Mouse (Mus musculus) kidney, postnatal 0 days (tissue): ENCODE results near the gene Slc25a23. TPM values are rescaled to one million over a fixed set of nuclear protein-coding genes. Genes with fewer than 3 reads are reported as not detected.

Experiments
- ATAC-seq: fragments of 200-750 bp; cut with Nextera tagmentation; replicated peaks from 2 replicates; pipeline ENCODE4 v1.8.0; 2017; ENCODE audit warnings: low read depth, moderate number of reproducible peaks, moderate TSS enrichment, moderate library complexity; ENCODE audit not compliant: low FRiP score
- DNase-seq: peaks from one replicate; pipeline ENCODE4 v3.0.0-alpha.2; 2016; ENCODE audit warnings: low spot score
- H3K27ac ChIP-seq: fragments of 300-500 bp; sonication (generic); 2 replicates; pipeline ENCODE4 v1.5.1; 2014; ENCODE audit warnings: mild to moderate bottlenecking
- H3K27me3 ChIP-seq: fragments of 300-500 bp; sonication (generic); 2 replicates; pipeline ENCODE4 v1.6.1; 2014; ENCODE audit warnings: low read length, mixed read lengths; ENCODE audit not compliant: insufficient read depth
- H3K36me3 ChIP-seq: fragments of 300-500 bp; sonication (generic); 2 replicates; pipeline ENCODE4 v1.6.1; 2014; ENCODE audit warnings: low read length, mixed read lengths; ENCODE audit not compliant: insufficient read depth
- H3K4me1 ChIP-seq: fragments of 300-500 bp; sonication (generic); replicated peaks from 2 replicates; pipeline ENCODE4 v1.6.1; 2014; ENCODE audit warnings: antibody characterized with exemption, low read length, mixed read lengths; ENCODE audit not compliant: insufficient read depth
- H3K4me2 ChIP-seq: fragments of 300-500 bp; sonication (generic); 2 replicates; pipeline ENCODE4 v1.6.1; 2014; ENCODE audit warnings: mild to moderate bottlenecking, low read length, moderate library complexity, mixed read lengths
- H3K4me3 ChIP-seq: fragments of 300-500 bp; sonication (generic); replicated peaks from 2 replicates; pipeline ENCODE4 v1.5.1; 2014; ENCODE audit warnings: low read depth, low read length
- H3K9ac ChIP-seq: fragments of 300-500 bp; sonication (generic); 2 replicates; pipeline ENCODE4 v1.6.1; 2014; ENCODE audit warnings: low read depth, low read length
- H3K9me3 ChIP-seq: fragments of 300-500 bp; sonication (generic); replicated peaks from 2 replicates; pipeline ENCODE4 v1.6.1; 2016; ENCODE audit warnings: low read length, inconsistent platforms, mixed read lengths
- CTCF ChIP-seq: IDR thresholded peaks from 2 replicates; pipeline ENCODE4 v1.5.1; 2016; ENCODE audit warnings: antibody characterized with exemption, low read depth, mild to moderate bottlenecking, moderate library complexity
- WGBS: fragments of 180-500 bp; shearing (Covaris S2); extraction: QIAGEN DNeasy Blood & Tissue Kit; methylation state at CpG from one replicate; pipeline ENCODE4 v1.1.7; 2014; 5-methylcytosine and 5-hydroxymethylcytosine counted together
- polyA plus RNA-seq: library from polyadenylated mRNA; unstranded; fragments of >200 nt; fragmentation: Nextera tagmentation; extraction: Ambion mirVana; gene quantifications from 2 replicates; pipeline ENCODE4 v1.2.1, GENCODE M21; 2015

The Slc25a23 gene
- polyA plus RNA-seq, 1 experiment from 2014 or later = 10.7 TPM

- Histone ChIP-seq H3K4me1 (peaks cover 10% of the 10 kb centered on the region; the same call in 1 of the 2 replicates), H3K9me3 (no peaks in the 10 kb centered on the region), H3K27ac (peak within 1 kb of the TSS; percentile 91), H3K9ac (peak within 1 kb of the TSS; percentile 78), H3K36me3 (peaks cover 18% of the 10 kb centered on the region), H3K27me3 (no peaks in the 10 kb centered on the region), H3K4me2 (peak within 1 kb of the TSS; percentile 91), H3K4me3 (peak within 1 kb of the TSS; percentile 59)
- DNase-seq (peak; percentile 98), ATAC-seq (peak; percentile 91)
- under 1% methylated on average over 51 of the region's 51 CpGs for WGBS
- TF ChIP-seq CTCF = peak; percentile 11; the same call in 1 of the 2 replicates
These were observed 48.2 kb downstream of the Slc25a23 start, which contains the start of the genes Gtf2f1 and Gm17949 for GRCm38 (mm10) chr17:57011236-57012141. TSS of gene Gtf2f1 (minus strand) at chr17:57011288. TSS of gene Gm17949 (plus strand) at chr17:57011469.

- no peaks in the 10 kb centered on the region for H3K27me3 ChIP-seq
- peak overlapping the region; percentile 59 for H3K4me3 ChIP-seq
- peak; percentile 29 for ATAC-seq
- peak overlapping the region; percentile 64 for H3K9ac ChIP-seq
- H3K4me1 ChIP-seq = peaks cover 10% of the 10 kb centered on the region; the same call in 1 of the 2 replicates
- H3K9me3 ChIP-seq = no peaks in the 10 kb centered on the region
- under 1% methylated on average over 19 of the region's 19 CpGs for WGBS
- DNase-seq = no peak
- peak overlapping the region; percentile 72 for H3K4me2 ChIP-seq
- peak overlapping the region; percentile 65 for H3K27ac ChIP-seq
- H3K36me3 ChIP-seq = peaks cover 23% of the 10 kb centered on the region
- TF ChIP-seq CTCF = no peak
These were observed 48.8 kb downstream of the Slc25a23 start for GRCm38 (mm10) chr17:57010911-57011235.

GRCm38 (mm10) chr17:57007137-57007905, 52.3 kb downstream of the Slc25a23 start:
- no peak overlapping the region for H3K27ac ChIP-seq
- H3K9ac ChIP-seq = no peak overlapping the region
- no peaks in the 10 kb centered on the region for H3K9me3 ChIP-seq
- H3K4me1 ChIP-seq = peaks cover 10% of the 10 kb centered on the region; the same call in 1 of the 2 replicates
- H3K27me3 ChIP-seq = no peaks in the 10 kb centered on the region
- no peak overlapping the region for H3K4me2 ChIP-seq
- no peak overlapping the region for H3K4me3 ChIP-seq
- ATAC-seq (no peak), DNase-seq (no peak)
- TF ChIP-seq CTCF = peak; percentile 55
- WGBS = 94% methylated on average over 13 of the region's 13 CpGs
- peaks cover 53% of the 10 kb centered on the region for H3K36me3 ChIP-seq

GRCm38 (mm10) chr17:57003994-57004393, 55.7 kb downstream of the Slc25a23 start:
- WGBS = 92% methylated on average over 7 of the region's 7 CpGs
- DNase-seq (no peak), ATAC-seq (no peak)
- no peak overlapping the region for H3K9ac ChIP-seq
- no peak overlapping the region for H3K4me3 ChIP-seq
- no peak overlapping the region for H3K27ac ChIP-seq
- no peak overlapping the region for H3K4me2 ChIP-seq
- no peaks in the 10 kb centered on the region for H3K27me3 ChIP-seq
- no peaks in the 10 kb centered on the region for H3K9me3 ChIP-seq
- TF ChIP-seq CTCF = no peak
- H3K36me3 ChIP-seq = peaks cover 54% of the 10 kb centered on the region
- H3K4me1 ChIP-seq = no peaks in the 10 kb centered on the region

GRCm38 (mm10) chr17:57001228-57001627, 58.4 kb downstream of the Slc25a23 start:
- 62% methylated on average over 8 of the region's 8 CpGs for WGBS
- DNase-seq = no peak
- H3K36me3 ChIP-seq = peaks cover 34% of the 10 kb centered on the region

GRCm38 (mm10) chr17:56999968-57000609, 59.6 kb downstream of the Slc25a23 start, which contains the start of gene Pspn:
TSS of gene Pspn (minus strand) at chr17:57000018.
- no peak within 1 kb of the TSS for H3K9ac ChIP-seq
- H3K27me3 ChIP-seq = no peaks in the 10 kb centered on the region
- H3K9me3 ChIP-seq = no peaks in the 10 kb centered on the region
- WGBS = 80% methylated on average over 9 of the region's 9 CpGs
- TF ChIP-seq CTCF = no peak
- H3K4me1 ChIP-seq = peaks cover 8% of the 10 kb centered on the region; the same call in 1 of the 2 replicates
- no peak within 1 kb of the TSS for H3K4me2 ChIP-seq
- peaks cover 33% of the 10 kb centered on the region for H3K36me3 ChIP-seq
- H3K27ac ChIP-seq = no peak within 1 kb of the TSS
- ATAC-seq (no peak), DNase-seq (no peak)
- H3K4me3 ChIP-seq = no peak within 1 kb of the TSS

More at GRCm38 (mm10) chr17:57001228-57001627, 58.4 kb downstream of the Slc25a23 start:
- Histone ChIP-seq H3K9ac (no peak overlapping the region), H3K4me2 (no peak overlapping the region), H3K27me3 (no peaks in the 10 kb centered on the region), H3K4me3 (no peak overlapping the region), H3K4me1 (peaks cover 8% of the 10 kb centered on the region; the same call in 1 of the 2 replicates), H3K9me3 (no peaks in the 10 kb centered on the region), H3K27ac (no peak overlapping the region)
- no peak for ATAC-seq
- no peak for TF ChIP-seq CTCF
